In genomic region chr5:137161853-137162252, GRCm38 (mm10) we compare ENCODE assay signal across 23 mouse cellular contexts. TPM values are rescaled to one million over a fixed set of nuclear protein-coding genes. Genes with fewer than 3 reads are reported as not detected.
"Had no signal": no experiment of that assay in that cellular context is flagged by ENCODE, and none has a peak within 500 bp of the region (broad histone marks: within the 10 kb centered on the region; RNA-seq: fewer than 3 reads in every experiment).

No protein-coding gene starts in this region.

- H3K4me3 ChIP-seq: neural tube, embryonic 12.5 days; neural tube, embryonic 13.5 days; neural tube, embryonic 15.5 days; stomach, embryonic 15.5 days had no signal

- H3K36me3 ChIP-seq: neural tube, embryonic 12.5 days; neural tube, embryonic 13.5 days; neural tube, embryonic 15.5 days; stomach, embryonic 15.5 days had no signal

- H3K4me2 ChIP-seq: neural tube, embryonic 12.5 days; neural tube, embryonic 13.5 days; neural tube, embryonic 15.5 days; stomach, embryonic 15.5 days had no signal

- H3K9ac ChIP-seq: neural tube, embryonic 12.5 days; neural tube, embryonic 13.5 days; neural tube, embryonic 15.5 days; stomach, embryonic 15.5 days had no signal

- H3K9me3 ChIP-seq: neural tube, embryonic 13.5 days; stomach, embryonic 15.5 days had no signal

- DNase-seq: retina, postnatal 1 day; right cerebral cortex, adult 18-20 months; right cerebral cortex, postnatal 14 days; right cerebral cortex, postnatal 25 days; right cerebral cortex, postnatal 4 days; spleen, adult 18-20 months; thymus, adult 18-20 months; thymus, adult 2 months; thymus, postnatal 14 days; thymus, postnatal 25 days; thymus, postnatal 36 days; thymus, postnatal 4 days had no signal

- H3K27me3 ChIP-seq: neural tube, embryonic 12.5 days; neural tube, embryonic 13.5 days; neural tube, embryonic 15.5 days; stomach, embryonic 15.5 days had no signal

- H3K27ac ChIP-seq: neural tube, embryonic 12.5 days; neural tube, embryonic 13.5 days; neural tube, embryonic 15.5 days; stomach, embryonic 15.5 days; stomach, postnatal 0 days had no signal

- H3K4me1 ChIP-seq: neural tube, embryonic 12.5 days; neural tube, embryonic 13.5 days; neural tube, embryonic 15.5 days; stomach, embryonic 15.5 days had no signal

RNA-seq across cellular contexts. Expression of gene Muc3, which starts 12.7 kb away (rescaled TPM):
- total RNA-seq: neutrophil, adult 5-6 weeks had no signal
- polyA plus RNA-seq: neural tube, embryonic 11.5 days; neural tube, embryonic 12.5 days; neural tube, embryonic 13.5 days; neural tube, embryonic 14.5 days; neural tube, embryonic 15.5 days; spleen, adult 2 months; stomach, embryonic 14.5 days; urinary bladder, adult 2 months had no signal

RNA-seq across cellular contexts. Expression of gene Muc3a, which starts 50.3 kb away (rescaled TPM):
- polyA plus RNA-seq: neural tube, embryonic 12.5 days had no signal
